Mouse (Mus musculus): ENCODE measurements around the gene Rln3.
"Not testable (repeated sequence)": the region's sequence is repeated elsewhere in the genome, so short reads cannot be mapped to it uniquely, and the experiment has no call there.

Gene Rln3

GRCm38 (mm10) chr8:84019738-84020137, 25.1 kb downstream of the Rln3 start:
- DNase-seq (ENCODE audit: low spot score in 2 of 2), result no peak

- no peak for DNase-seq (ENCODE audit: low spot score in 2 of 2)
These were observed 29.0 kb downstream of the Rln3 start for GRCm38 (mm10) chr8:84015833-84016232.

- no peak for DNase-seq (ENCODE audit: low spot score in 2 of 2)
These were observed 32.2 kb downstream of the Rln3 start for GRCm38 (mm10) chr8:84012499-84013165.

GRCm38 (mm10) chr8:84011705-84012498, 32.9 kb downstream of the Rln3 start, which contains the start of gene 2210011C24Rik:
Gene 2210011C24Rik (minus strand): TSS chr8:84012171.
- DNase-seq (ENCODE audit: low spot score in 2 of 2), result no peak

- peak in 1 of 2 experiments; percentile 59 for DNase-seq (ENCODE audit: low spot score in 2 of 2)
These were observed 33.9 kb downstream of the Rln3 start for GRCm38 (mm10) chr8:84010625-84011611.

GRCm38 (mm10) chr8:84009876-84010275, 34.9 kb downstream of the Rln3 start:
- DNase-seq (ENCODE audit: low spot score in 2 of 2), result peak in 1 of 2 experiments; percentile 89

GRCm38 (mm10) chr8:84008362-84008761, 36.4 kb downstream of the Rln3 start:
- no peak for DNase-seq (ENCODE audit: low spot score in 2 of 2)

- DNase-seq (ENCODE audit: low spot score in 2 of 2), result not testable (repeated sequence)
These were observed 39.3 kb downstream of the Rln3 start for GRCm38 (mm10) chr8:84005502-84005901.

GRCm38 (mm10) chr8:84004533-84005201, 40.1 kb downstream of the Rln3 start:
- DNase-seq (ENCODE audit: low spot score in 2 of 2), result peak; percentile 84 to 93

GRCm38 (mm10) chr8:84003612-84004246, 41.1 kb downstream of the Rln3 start:
- no peak for DNase-seq (ENCODE audit: low spot score in 2 of 2)

GRCm38 (mm10) chr8:84002957-84003611, 41.7 kb downstream of the Rln3 start:
- DNase-seq (ENCODE audit: low spot score in 2 of 2), result no peak

GRCm38 (mm10) chr8:84001281-84002000, 43.4 kb downstream of the Rln3 start, which contains the start of gene 1700067K01Rik:
Gene 1700067K01Rik (plus strand): TSS chr8:84001502.
- DNase-seq (ENCODE audit: low spot score in 2 of 2), result no peak

- DNase-seq (ENCODE audit: low spot score in 2 of 2), result no peak
These were observed 45.0 kb downstream of the Rln3 start for GRCm38 (mm10) chr8:83999825-84000224.

GRCm38 (mm10) chr8:83999057-83999705, 45.6 kb downstream of the Rln3 start:
- DNase-seq (ENCODE audit: low spot score in 2 of 2), result no peak

- DNase-seq (ENCODE audit: low spot score in 2 of 2), result no peak
These were observed 46.4 kb downstream of the Rln3 start for GRCm38 (mm10) chr8:83998231-83999056.

- DNase-seq (ENCODE audit: low spot score in 2 of 2), result no peak
These were observed 47.2 kb downstream of the Rln3 start, which contains the start of gene Samd1 for GRCm38 (mm10) chr8:83997511-83998141. Gene Samd1 (plus strand): TSS chr8:83997672.

Data from left cerebral cortex, adult 9 months (tissue).